Mouse (Mus musculus) thymus, postnatal 10 days (tissue): ENCODE results near the gene Gm8653.
"Not testable (repeated sequence)": the region's sequence is repeated elsewhere in the genome, so short reads cannot be mapped to it uniquely, and the experiment has no call there.

Experiments used
- DNase-seq, 2 experiments: peaks; one replicate each; pipeline ENCODE4 v3.0.0; 2021; ENCODE audit warnings: low spot score in 2 of 2

Gene Gm8653

DNA sequence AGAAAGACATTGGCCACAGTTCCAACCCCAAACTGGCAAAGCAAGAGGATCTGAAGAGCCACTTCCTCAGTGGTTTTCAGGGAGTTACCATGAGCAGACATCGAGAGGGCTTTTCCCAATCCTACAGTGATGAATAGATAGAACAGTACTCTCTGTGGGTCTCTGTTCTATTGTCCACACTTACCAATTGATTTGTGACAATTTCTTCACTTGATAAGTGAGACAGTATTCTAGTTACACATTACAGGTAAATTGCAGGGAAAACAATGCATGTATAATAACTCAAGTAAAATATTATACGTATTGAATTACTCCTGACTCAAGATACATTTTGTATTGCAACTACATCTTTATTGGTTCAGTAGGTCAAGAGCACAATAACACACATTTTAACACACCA lies at the start of gene Gm8653:
Gm8653 (minus strand) TSS at position 101 of the 400 bp plus-strand sequence.
- DNase-seq, result not testable (repeated sequence)

DNA sequence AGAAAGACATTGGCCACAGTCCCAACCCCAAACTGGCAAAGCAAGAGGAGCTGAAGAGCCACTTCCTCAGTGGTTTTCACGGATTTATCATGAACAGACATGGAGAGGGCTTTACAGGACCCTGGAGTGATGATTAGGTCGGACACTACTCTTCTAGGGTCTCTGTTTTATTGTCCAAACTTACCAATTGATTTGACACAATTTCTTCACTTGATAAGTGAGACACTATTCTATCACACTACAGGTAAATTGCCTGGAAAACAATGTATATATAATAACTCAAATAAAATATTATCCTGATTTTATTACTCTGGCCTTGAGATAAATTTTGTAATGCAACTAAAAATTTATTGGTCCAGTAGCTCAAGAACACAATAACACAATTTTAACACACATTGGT lies 28.3 kb upstream of the Gm8653 start, which contains the start of gene Gm8453:
Gm8453 (minus strand) TSS at position 101 of the 400 bp plus-strand sequence.
- not testable (repeated sequence) for DNase-seq

GRCm38 (mm10) chr7:22189077-22189476 lies 12.0 kb downstream of the Gm8653 start, which contains the start of gene Vmn1r143:
Gene Vmn1r143, plus strand, starts transcription at chr7:22189377.
- DNase-seq, result not testable (repeated sequence)

DNA sequence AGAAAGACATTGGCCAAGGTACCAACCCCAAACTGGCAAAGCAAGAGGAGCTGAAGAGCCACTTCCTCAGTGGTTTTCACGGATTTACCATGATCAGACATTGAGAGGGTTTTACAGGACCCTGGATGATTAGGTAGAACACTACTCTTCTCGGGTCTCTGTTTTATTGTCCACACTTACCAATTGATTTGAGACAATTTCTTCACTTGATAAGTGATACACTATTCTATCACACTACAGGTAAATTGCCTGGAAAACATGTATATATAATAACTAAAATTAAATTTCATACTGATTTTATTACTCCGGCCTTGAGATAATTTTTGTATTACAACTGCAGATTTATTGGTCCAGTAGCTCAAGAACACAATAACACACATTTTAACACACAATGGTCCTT lies 37.1 kb downstream of the Gm8653 start, which contains the start of gene Vmn1r142:
Vmn1r142 (minus strand) TSS at position 101 of the 400 bp plus-strand sequence.
- not testable (repeated sequence) for DNase-seq
